Mouse (Mus musculus) layer of hippocampus, postnatal 10 days (tissue): Measurements from ENCODE around the gene Efhd1. TPM values are rescaled to one million over a fixed set of nuclear protein-coding genes. Genes with fewer than 3 reads are reported as not detected.

Source experiments
- DNase-seq, 2 experiments: peaks; one replicate each; pipeline ENCODE4 v3.0.0; 2021; ENCODE audit warnings: low spot score in 2 of 2
- total RNA-seq, 2 experiments: library from RNA; stranded (reverse); gene quantifications; 2 replicates each; pipeline ENCODE4 v1.2.3; 2021

Efhd1 gene
- total RNA-seq, 2 experiments from 2014 or later: 7.2 to 7.7 TPM

GRCm38 (mm10) chr1:87266296-87267090, 2.3 kb downstream of the Efhd1 start:
- no peak for DNase-seq

- DNase-seq: no peak
Measured at GRCm38 (mm10) chr1:87270204-87270603, 6.0 kb downstream of the Efhd1 start.

- DNase-seq: peak in 1 of 2 experiments; percentile 25
Measured at GRCm38 (mm10) chr1:87270641-87271467, 6.7 kb downstream of the Efhd1 start.

GRCm38 (mm10) chr1:87271596-87271995, 7.4 kb downstream of the Efhd1 start:
- DNase-seq: no peak

- no peak for DNase-seq
Measured at GRCm38 (mm10) chr1:87272462-87272861, 8.3 kb downstream of the Efhd1 start.

- DNase-seq: peak; percentile 26 to 45
Measured at GRCm38 (mm10) chr1:87273514-87273942, 9.4 kb downstream of the Efhd1 start.

GRCm38 (mm10) chr1:87274134-87274533, 10.0 kb downstream of the Efhd1 start:
- no peak for DNase-seq

- no peak for DNase-seq
Measured at GRCm38 (mm10) chr1:87275151-87275550, 11.0 kb downstream of the Efhd1 start.

- DNase-seq: no peak
Measured at GRCm38 (mm10) chr1:87276056-87276455, 11.9 kb downstream of the Efhd1 start.

- no peak for DNase-seq
Measured at GRCm38 (mm10) chr1:87280281-87280680, 16.1 kb downstream of the Efhd1 start.

- no peak for DNase-seq
Measured at GRCm38 (mm10) chr1:87281599-87282412, 17.6 kb downstream of the Efhd1 start.

- no peak for DNase-seq
Measured at GRCm38 (mm10) chr1:87282413-87282788, 18.2 kb downstream of the Efhd1 start.

- DNase-seq: no peak
Measured at GRCm38 (mm10) chr1:87283410-87283960, 19.3 kb downstream of the Efhd1 start.

- no peak for DNase-seq
Measured at GRCm38 (mm10) chr1:87287105-87287504, 22.9 kb downstream of the Efhd1 start.

GRCm38 (mm10) chr1:87291416-87291815, 27.3 kb downstream of the Efhd1 start:
- no peak for DNase-seq

GRCm38 (mm10) chr1:87292420-87293190, 28.4 kb downstream of the Efhd1 start:
- peak; percentile 43 to 68 for DNase-seq

GRCm38 (mm10) chr1:87294063-87294710, 30.0 kb downstream of the Efhd1 start:
- no peak for DNase-seq

GRCm38 (mm10) chr1:87294951-87295350, 30.8 kb downstream of the Efhd1 start:
- no peak for DNase-seq

GRCm38 (mm10) chr1:87297346-87297925, 33.3 kb downstream of the Efhd1 start:
- no peak for DNase-seq
